Mouse (Mus musculus): ENCODE results near the gene Zdhhc25. TPM values are rescaled to one million over a fixed set of nuclear protein-coding genes. Genes with fewer than 3 reads are reported as not detected.

Gene Zdhhc25
- polyA plus RNA-seq, 1 experiment from 2014 or later: not detected

- DNase-seq (ENCODE audit: low spot score): no peak
- H3K27me3 ChIP-seq (ENCODE audit: low read depth, poor library complexity, severe bottlenecking): no peaks in the 10 kb centered on the region
- no peaks in the 10 kb centered on the region for H3K9me3 ChIP-seq (replicated peaks)
- H3K4me3 ChIP-seq: no peak overlapping the region
- WGBS: 87% methylated on average over 17 of the region's 17 CpGs
- H3K4me1 ChIP-seq: peaks cover 2% of the 10 kb centered on the region; the same call in 1 of the 2 replicates
- H3K27ac ChIP-seq (replicated peaks): no peak overlapping the region
- no peaks in the 10 kb centered on the region for H3K36me3 ChIP-seq
Observed at GRCm38 (mm10) chr15:88604669-88605414, 4.7 kb downstream of the Zdhhc25 start.

DNA sequence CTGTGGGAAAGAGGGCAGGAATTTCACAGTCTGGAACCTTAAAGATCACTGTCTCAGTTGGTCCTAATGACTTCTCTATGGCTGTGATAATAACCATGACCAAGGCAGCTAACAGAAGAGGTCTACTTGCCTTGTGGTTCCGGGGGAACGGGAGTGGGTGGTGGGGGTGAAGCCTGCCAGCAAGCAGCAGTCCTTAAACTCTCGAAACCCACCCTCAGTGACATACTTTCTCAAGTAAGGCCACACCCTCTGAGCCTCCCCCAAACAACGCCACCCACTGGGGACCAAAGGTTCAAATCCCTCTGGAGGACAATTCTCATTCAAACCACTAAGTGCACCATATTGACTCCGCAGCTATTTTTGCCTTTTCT is 5.3 kb downstream of the Zdhhc25 start:
- no peaks in the 10 kb centered on the region for H3K27me3 ChIP-seq (ENCODE audit: low read depth, poor library complexity, severe bottlenecking)
- WGBS: 84% methylated on average over 5 of the region's 5 CpGs
- H3K4me1 ChIP-seq: peaks cover 4% of the 10 kb centered on the region; the same call in 1 of the 2 replicates
- no peaks in the 10 kb centered on the region for H3K9me3 ChIP-seq (replicated peaks)
- no peak overlapping the region for H3K4me3 ChIP-seq
- no peak for DNase-seq (ENCODE audit: low spot score)
- no peak overlapping the region for H3K27ac ChIP-seq (replicated peaks)
- no peaks in the 10 kb centered on the region for H3K36me3 ChIP-seq

DNA sequence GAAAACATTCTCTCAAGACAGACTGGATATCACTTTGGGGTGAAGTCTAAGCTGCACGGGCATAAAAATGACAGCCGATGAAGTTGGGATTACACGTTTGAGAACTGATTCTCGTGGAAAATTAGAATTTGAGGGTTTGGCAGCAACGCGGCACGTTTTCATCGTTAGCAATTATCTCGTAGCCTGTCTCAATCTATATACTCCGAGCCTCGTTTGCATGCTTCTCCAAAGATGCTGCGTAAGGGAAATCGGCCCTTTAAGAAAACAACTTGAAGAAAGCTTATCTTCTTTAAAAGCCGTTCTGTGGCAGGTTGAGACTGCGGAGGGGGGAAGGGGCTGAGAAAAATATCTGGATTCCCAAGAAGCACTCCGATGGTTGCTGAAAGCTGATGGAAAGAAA is 17.0 kb downstream of the Zdhhc25 start:
- Histone ChIP-seq H3K4me1 (peaks cover 9% of the 10 kb centered on the region), H3K27ac (replicated peaks) (no peak overlapping the region), H3K27me3 (ENCODE audit: low read depth, poor library complexity, severe bottlenecking) (no peaks in the 10 kb centered on the region), H3K4me3 (no peak overlapping the region), H3K36me3 (no peaks in the 10 kb centered on the region), H3K9me3 (replicated peaks) (no peaks in the 10 kb centered on the region)
- no peak for DNase-seq (ENCODE audit: low spot score)
- 91% methylated on average over 16 of the region's 16 CpGs for whole genome bisulfite sequencing

GRCm38 (mm10) chr15:88618008-88618773 is 18.1 kb downstream of the Zdhhc25 start:
- Histone ChIP-seq H3K36me3 (no peaks in the 10 kb centered on the region), H3K27ac (replicated peaks) (no peak overlapping the region), H3K4me3 (no peak overlapping the region), H3K4me1 (peaks cover 1% of the 10 kb centered on the region), H3K9me3 (replicated peaks) (no peaks in the 10 kb centered on the region), H3K27me3 (ENCODE audit: low read depth, poor library complexity, severe bottlenecking) (no peaks in the 10 kb centered on the region)
- WGBS: 84% methylated on average over 17 of the region's 17 CpGs
- peak; percentile 30 for DNase-seq (ENCODE audit: low spot score)

GRCm38 (mm10) chr15:88620017-88620416 is 19.9 kb downstream of the Zdhhc25 start:
- H3K27me3 ChIP-seq (ENCODE audit: low read depth, poor library complexity, severe bottlenecking): no peaks in the 10 kb centered on the region
- 87% methylated on average over 2 of the region's 2 CpGs for WGBS
- no peak overlapping the region for H3K4me3 ChIP-seq
- no peak overlapping the region for H3K27ac ChIP-seq (replicated peaks)
- no peaks in the 10 kb centered on the region for H3K4me1 ChIP-seq
- H3K36me3 ChIP-seq: no peaks in the 10 kb centered on the region
- DNase-seq (ENCODE audit: low spot score): no peak
- H3K9me3 ChIP-seq (replicated peaks): peaks cover 2% of the 10 kb centered on the region; the same call in 1 of the 2 replicates

GRCm38 (mm10) chr15:88623891-88624290 is 23.8 kb downstream of the Zdhhc25 start:
- H3K36me3 ChIP-seq: no peaks in the 10 kb centered on the region
- WGBS: 89% methylated on average over 2 of the region's 2 CpGs
- H3K27me3 ChIP-seq (ENCODE audit: low read depth, poor library complexity, severe bottlenecking): no peaks in the 10 kb centered on the region
- H3K4me1 ChIP-seq: no peaks in the 10 kb centered on the region
- H3K4me3 ChIP-seq: no peak overlapping the region
- no peak for DNase-seq (ENCODE audit: low spot score)
- H3K27ac ChIP-seq (replicated peaks): no peak overlapping the region
- peaks cover 4% of the 10 kb centered on the region; the same call in 1 of the 2 replicates for H3K9me3 ChIP-seq (replicated peaks)

DNA sequence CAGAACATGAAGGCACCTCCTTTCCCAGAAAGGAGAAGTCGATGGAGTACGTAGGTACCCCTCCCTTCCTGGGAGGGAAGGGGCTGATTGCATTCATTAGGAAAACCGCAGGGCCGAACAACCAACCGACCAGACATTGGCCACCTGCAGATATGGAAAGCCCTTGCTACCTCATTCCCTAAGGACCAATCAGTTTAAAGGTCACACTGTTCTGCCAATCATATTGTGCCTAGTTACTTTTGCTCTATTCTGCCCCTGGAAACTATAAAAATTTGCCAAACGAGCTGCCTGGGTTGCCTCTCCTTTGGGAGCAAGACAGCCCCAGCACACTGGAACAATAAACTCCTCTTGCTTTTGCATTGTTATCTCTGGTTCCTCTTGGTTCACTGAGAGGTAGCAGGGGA is 24.8 kb downstream of the Zdhhc25 start:
- H3K27me3 ChIP-seq (ENCODE audit: low read depth, poor library complexity, severe bottlenecking): no peaks in the 10 kb centered on the region
- 81% methylated on average over 6 of the region's 6 CpGs for WGBS
- H3K36me3 ChIP-seq: no peaks in the 10 kb centered on the region

GRCm38 (mm10) chr15:88625303-88626066 is 25.4 kb downstream of the Zdhhc25 start:
- no peak overlapping the region for H3K27ac ChIP-seq (replicated peaks)
- no peaks in the 10 kb centered on the region for H3K36me3 ChIP-seq
- H3K27me3 ChIP-seq (ENCODE audit: low read depth, poor library complexity, severe bottlenecking): no peaks in the 10 kb centered on the region
- 80% methylated on average over 3 of the region's 3 CpGs for WGBS
- H3K4me1 ChIP-seq: no peaks in the 10 kb centered on the region
- H3K4me3 ChIP-seq: no peak overlapping the region
- peaks cover 4% of the 10 kb centered on the region; the same call in 1 of the 2 replicates for H3K9me3 ChIP-seq (replicated peaks)
- no peak for DNase-seq (ENCODE audit: low spot score)

More for the DNA sequence above, 24.8 kb downstream of the Zdhhc25 start:
- Histone ChIP-seq H3K4me3 (no peak overlapping the region), H3K27ac (replicated peaks) (no peak overlapping the region), H3K9me3 (replicated peaks) (peaks cover 4% of the 10 kb centered on the region; the same call in 1 of the 2 replicates), H3K4me1 (no peaks in the 10 kb centered on the region)
- no peak for DNase-seq (ENCODE audit: low spot score)

- peaks cover 4% of the 10 kb centered on the region; the same call in 1 of the 2 replicates for H3K9me3 ChIP-seq (replicated peaks)
- H3K36me3 ChIP-seq: no peaks in the 10 kb centered on the region
- H3K4me1 ChIP-seq: no peaks in the 10 kb centered on the region
- 82% methylated on average over 5 of the region's 5 CpGs for WGBS
- no peak overlapping the region for H3K4me3 ChIP-seq
- no peaks in the 10 kb centered on the region for H3K27me3 ChIP-seq (ENCODE audit: low read depth, poor library complexity, severe bottlenecking)
- no peak for DNase-seq (ENCODE audit: low spot score)
- H3K27ac ChIP-seq (replicated peaks): no peak overlapping the region
Observed at GRCm38 (mm10) chr15:88626886-88627488, 26.9 kb downstream of the Zdhhc25 start.

DNA sequence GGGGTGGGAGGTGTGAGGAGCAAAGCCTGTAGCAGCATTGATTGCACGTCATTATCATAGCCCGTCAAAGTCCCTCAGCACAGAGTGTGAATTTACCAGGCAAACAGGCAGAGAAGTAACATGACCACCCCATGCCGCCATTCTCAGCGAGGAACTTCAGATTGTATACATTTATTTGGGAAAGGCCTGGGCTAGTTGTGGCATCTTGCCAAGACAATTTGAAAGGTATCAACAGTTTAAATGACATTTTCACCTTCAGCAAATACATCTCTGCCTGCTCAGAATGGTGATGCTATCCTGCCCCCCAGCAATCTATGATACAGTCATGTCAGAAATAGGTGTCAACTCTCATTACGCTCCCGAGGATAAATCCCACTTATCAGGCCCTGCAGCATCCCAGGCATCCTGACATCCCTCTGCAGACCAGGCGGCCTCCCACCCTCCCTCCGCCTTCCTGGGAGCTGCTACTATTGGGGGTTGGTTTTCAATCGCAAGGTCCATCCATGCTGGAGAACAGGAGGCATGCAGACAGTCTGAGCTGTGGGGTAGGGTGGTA is 28.8 kb downstream of the Zdhhc25 start:
- WGBS: 84% methylated on average over 9 of the region's 9 CpGs
- Histone ChIP-seq H3K4me3 (no peak overlapping the region), H3K9me3 (replicated peaks) (peaks cover 4% of the 10 kb centered on the region; the same call in 1 of the 2 replicates), H3K27me3 (ENCODE audit: low read depth, poor library complexity, severe bottlenecking) (no peaks in the 10 kb centered on the region), H3K36me3 (no peaks in the 10 kb centered on the region), H3K4me1 (no peaks in the 10 kb centered on the region), H3K27ac (replicated peaks) (no peak overlapping the region)
- DNase-seq (ENCODE audit: low spot score): no peak

GRCm38 (mm10) chr15:88635205-88635604 is 35.1 kb downstream of the Zdhhc25 start:
- Histone ChIP-seq H3K4me1 (no peaks in the 10 kb centered on the region), H3K36me3 (no peaks in the 10 kb centered on the region), H3K27me3 (ENCODE audit: low read depth, poor library complexity, severe bottlenecking) (no peaks in the 10 kb centered on the region), H3K9me3 (replicated peaks) (no peaks in the 10 kb centered on the region), H3K4me3 (no peak overlapping the region), H3K27ac (replicated peaks) (no peak overlapping the region)
- DNase-seq (ENCODE audit: low spot score): no peak
- 68% methylated on average over 5 of the region's 5 CpGs for WGBS

DNA sequence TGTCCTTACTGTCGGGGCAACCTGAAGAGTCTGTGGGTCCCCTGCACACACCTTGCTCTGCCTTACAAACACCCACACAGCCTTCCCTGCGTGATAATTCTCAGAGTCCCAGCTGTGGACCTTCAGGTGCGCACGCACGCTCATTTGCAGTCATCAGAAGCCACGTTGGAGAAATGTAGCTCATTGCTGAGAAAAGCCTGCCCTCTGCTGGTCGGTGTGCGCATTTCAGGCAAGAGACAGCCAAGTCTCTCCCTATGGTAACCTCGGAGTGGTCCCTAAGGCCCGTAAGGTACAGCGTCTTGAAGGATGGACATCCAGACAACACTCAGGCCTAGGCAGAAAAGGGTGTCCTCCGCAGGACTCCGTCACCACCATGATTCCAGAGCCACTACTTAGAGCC is 50.9 kb downstream of the Zdhhc25 start:
- Histone ChIP-seq H3K9me3 (replicated peaks) (no peaks in the 10 kb centered on the region), H3K4me3 (no peak overlapping the region), H3K36me3 (no peaks in the 10 kb centered on the region), H3K4me1 (no peaks in the 10 kb centered on the region), H3K27ac (replicated peaks) (no peak overlapping the region), H3K27me3 (ENCODE audit: low read depth, poor library complexity, severe bottlenecking) (peaks cover 8% of the 10 kb centered on the region)
- 28% methylated on average over 13 of the region's 13 CpGs for WGBS
- DNase-seq (ENCODE audit: low spot score): peak; percentile 79
